Mouse (Mus musculus): ENCODE measurements around the gene Ccdc84. TPM values are rescaled to one million over a fixed set of nuclear protein-coding genes. Genes with fewer than 3 reads are reported as not detected.
A peak's percentile ranks its signal among the peaks of the same experiment; 100 is the strongest.
"Not testable (repeated sequence)": the region's sequence is repeated elsewhere in the genome, so short reads cannot be mapped to it uniquely, and the experiment has no call there.

Ccdc84 gene
- 33.7 and 47.1 TPM in 2 replicates for polyA plus RNA-seq (2012; rRNA removed)

GRCm38 (mm10) chr9:44418519-44419385 lies at the start of gene Ccdc84:
Gene Ccdc84 (minus strand): TSS chr9:44418569.
- DNase-seq (ENCODE audit: low spot score) = no peak

GRCm38 (mm10) chr9:44461950-44462349 lies 43.6 kb upstream of the Ccdc84 start:
- DNase-seq (ENCODE audit: low spot score) = no peak

- DNase-seq (ENCODE audit: low spot score) = no peak
These were observed 38.8 kb upstream of the Ccdc84 start for GRCm38 (mm10) chr9:44457035-44457742.

GRCm38 (mm10) chr9:44454891-44455220 lies 36.5 kb upstream of the Ccdc84 start, which contains the start of gene Upk2:
Gene Upk2 (minus strand): TSS chr9:44454976.
- DNase-seq (ENCODE audit: low spot score) = no peak

GRCm38 (mm10) chr9:44454132-44454890 lies 35.9 kb upstream of the Ccdc84 start:
- DNase-seq (ENCODE audit: low spot score) = peak; percentile 77

- DNase-seq (ENCODE audit: low spot score) = no peak
These were observed 32.0 kb upstream of the Ccdc84 start for GRCm38 (mm10) chr9:44450387-44450786.

GRCm38 (mm10) chr9:44444402-44445025 lies 26.1 kb upstream of the Ccdc84 start:
- DNase-seq (ENCODE audit: low spot score) = not testable (repeated sequence)

GRCm38 (mm10) chr9:44440961-44441360 lies 22.6 kb upstream of the Ccdc84 start, which contains the start of gene Foxr1:
Gene Foxr1 (minus strand): TSS chr9:44441136.
- DNase-seq (ENCODE audit: low spot score) = no peak

GRCm38 (mm10) chr9:44435747-44436146 lies 17.4 kb upstream of the Ccdc84 start:
- no peak for DNase-seq (ENCODE audit: low spot score)

- DNase-seq (ENCODE audit: low spot score) = no peak
These were observed 14.3 kb upstream of the Ccdc84 start for GRCm38 (mm10) chr9:44432577-44433185.

- no peak for DNase-seq (ENCODE audit: low spot score)
These were observed 5.2 kb upstream of the Ccdc84 start for GRCm38 (mm10) chr9:44423576-44423975.

GRCm38 (mm10) chr9:44420280-44420898 lies 2.0 kb upstream of the Ccdc84 start:
- no peak for DNase-seq (ENCODE audit: low spot score)

GRCm38 (mm10) chr9:44419730-44420129 lies 1.4 kb upstream of the Ccdc84 start:
- DNase-seq (ENCODE audit: low spot score) = not testable (repeated sequence)

- DNase-seq (ENCODE audit: low spot score) = peak; percentile 91
These were observed 441 bp downstream of the Ccdc84 start for GRCm38 (mm10) chr9:44417892-44418363.

GRCm38 (mm10) chr9:44417156-44417891 lies 1.0 kb downstream of the Ccdc84 start:
- DNase-seq (ENCODE audit: low spot score) = no peak

- no peak for DNase-seq (ENCODE audit: low spot score)
These were observed 5.6 kb downstream of the Ccdc84 start for GRCm38 (mm10) chr9:44412781-44413180.

- no peak for DNase-seq (ENCODE audit: low spot score)
These were observed 6.1 kb downstream of the Ccdc84 start for GRCm38 (mm10) chr9:44412306-44412705.

- no peak for DNase-seq (ENCODE audit: low spot score)
These were observed 6.7 kb downstream of the Ccdc84 start for GRCm38 (mm10) chr9:44411601-44412130.

- DNase-seq (ENCODE audit: low spot score) = no peak
These were observed 7.6 kb downstream of the Ccdc84 start for GRCm38 (mm10) chr9:44410647-44411336.

Measured in urinary bladder, adult 2 months (tissue).